Mouse (Mus musculus) ES-Bruce4 (cell line): ENCODE results near the gene Rras.

Experiments
- CTCF ChIP-seq: IDR thresholded peaks from one replicate; pipeline ENCODE4 v1.8.1; 2011; ENCODE audit warnings: low read depth, low read length
- EP300 ChIP-seq: IDR thresholded peaks from 2 replicates; pipeline ENCODE4 v1.6.1; 2011; ENCODE audit warnings: low read depth, low read length; ENCODE audit not compliant: insufficient read depth
- POLR2A ChIP-seq: IDR thresholded peaks from one replicate; pipeline ENCODE4 v1.8.1; 2011; ENCODE audit warnings: low read length; ENCODE audit not compliant: insufficient read depth

GRCm38 (mm10) chr7:45014096-45014451 lies 3.7 kb upstream of the Rras start:
- TF ChIP-seq CTCF (no peak), POLR2A (no peak), EP300 (no peak)
